Comparison of ENCODE assay signal across 8 mouse cellular contexts in the genomic region with DNA sequence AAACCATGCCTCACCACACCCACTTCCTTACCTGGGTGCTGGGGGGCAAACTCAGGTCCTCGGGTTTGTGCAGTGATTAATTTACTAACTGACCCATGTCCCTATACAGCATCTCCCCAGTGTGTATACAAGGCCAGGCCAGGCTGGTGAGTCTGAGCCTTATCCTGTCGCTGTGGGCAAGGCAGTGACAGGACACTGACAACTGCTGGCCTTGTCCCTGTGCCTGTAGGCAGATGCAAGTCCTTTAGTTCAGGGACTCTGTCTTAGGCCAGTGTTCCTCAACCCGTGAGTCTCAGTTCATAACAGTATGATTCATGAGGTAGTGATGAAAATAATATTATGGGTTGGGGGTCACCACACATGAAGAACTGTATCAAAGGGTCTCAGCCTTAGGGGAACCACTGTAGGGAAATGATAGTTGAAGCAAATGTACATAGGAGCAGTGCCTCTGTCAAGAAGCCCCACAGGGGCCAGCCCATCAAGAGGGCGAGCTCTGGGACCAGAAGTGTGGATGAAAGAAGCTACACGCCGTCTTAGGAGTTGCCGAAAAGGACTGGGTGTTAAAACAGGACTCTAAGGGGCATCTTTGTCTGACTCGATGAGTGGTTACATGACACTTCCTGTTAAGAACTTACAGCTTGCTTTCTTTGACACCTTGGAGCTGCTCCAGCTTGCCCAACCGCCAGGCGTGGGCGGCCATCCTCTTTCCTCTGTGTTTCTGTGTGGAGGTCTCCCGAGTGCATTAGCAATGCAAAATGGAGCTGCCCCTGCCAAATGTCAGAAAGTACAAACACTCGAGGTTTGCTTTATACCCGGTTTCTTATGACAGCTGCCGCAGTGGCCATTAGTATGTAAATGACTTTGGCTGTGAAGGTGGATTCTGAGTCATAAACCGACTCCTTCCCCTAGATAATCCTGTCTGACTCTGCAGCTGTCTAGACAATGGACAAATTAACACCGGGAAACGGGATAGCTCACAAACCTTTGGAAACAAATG.
DNase-seq lines count a peak whose midpoint lies in the region; ATAC-seq and TF ChIP-seq lines count a peak whose summit lies in the region.

No protein-coding gene starts in this region.

- H3K27me3 ChIP-seq in ES-Bruce4 (ENCODE audit: control insufficient read depth, insufficient read depth, low read length, poor library complexity, severe bottlenecking): no peaks in the 10 kb centered on the region
- no peaks in the 10 kb centered on the region for H3K27me3 ChIP-seq in hindbrain, embryonic 16.5 days (replicated peaks; ENCODE audit: control insufficient read depth, insufficient read depth, low read length)

- ATAC-seq in hindbrain, embryonic 16.5 days: peak; percentile 65

- no peak overlapping the region for H3K27ac ChIP-seq in ES-Bruce4 (ENCODE audit: insufficient read depth, low read length)
- peak overlapping the region; percentile 60 for H3K27ac ChIP-seq in hindbrain, embryonic 16.5 days (ENCODE audit: low read depth, low read length)

- no peaks in the 10 kb centered on the region for H3K9me3 ChIP-seq in ES-Bruce4 (replicated peaks; ENCODE audit: control insufficient read depth, insufficient read depth, low read length, poor library complexity, severe bottlenecking)
- peaks cover 4% of the 10 kb centered on the region; the same call in 1 of the 2 replicates for H3K9me3 ChIP-seq in hindbrain, embryonic 16.5 days (ENCODE audit: control insufficient read depth, low read length)

- H3K4me2 ChIP-seq in hindbrain, embryonic 16.5 days (ENCODE audit: low read length): 0 out of 2 replicates have a peak overlapping the region, but pooled peaks have one; percentile 0

- TF ChIP-seq EP300 in ES-Bruce4 (IDR thresholded peaks at IDR 0.05; ENCODE audit: insufficient read depth, low read depth, low read length): 0 out of 2 replicates have a peak, but pooled peaks have one; percentile 25

- no peaks in the 10 kb centered on the region for H3K4me1 ChIP-seq in ES-Bruce4 (ENCODE audit: control insufficient read depth, insufficient read depth, low read length)
- peaks cover 16% of the 10 kb centered on the region for H3K4me1 ChIP-seq in hindbrain, embryonic 16.5 days (ENCODE audit: control insufficient read depth, insufficient read depth, low read depth, low read length)

- 20% methylated on average over 18 of the region's 18 CpGs for WGBS in hindbrain, embryonic 16.5 days

- H3K36me3 ChIP-seq in ES-Bruce4 (ENCODE audit: control insufficient read depth, insufficient read depth, low read length, poor library complexity, severe bottlenecking): no peaks in the 10 kb centered on the region
- H3K36me3 ChIP-seq in hindbrain, embryonic 16.5 days (ENCODE audit: control insufficient read depth, insufficient read depth, low read length): no peaks in the 10 kb centered on the region

- H3K9ac ChIP-seq in ES-Bruce4 (ENCODE audit: low read depth, poor library complexity, severe bottlenecking): no peak overlapping the region
- no peak overlapping the region; the same call in 1 of the 2 replicates for H3K9ac ChIP-seq in hindbrain, embryonic 16.5 days (ENCODE audit: low read depth, low read length)

- no peak overlapping the region for H3K4me3 ChIP-seq in ES-Bruce4 (ENCODE audit: low read depth, low read length)
- no peak overlapping the region for H3K4me3 ChIP-seq in hindbrain, embryonic 16.5 days (ENCODE audit: low read length)

- TF ChIP-seq CTCF in ES-Bruce4 (IDR thresholded peaks at IDR 0.05; ENCODE audit: low read depth, low read length): no peak

- no peak for TF ChIP-seq POLR2A in ES-Bruce4 (IDR thresholded peaks at IDR 0.05; ENCODE audit: insufficient read depth, low read length)

- peak; percentile 64 for DNase-seq in A20 (ENCODE audit: low read depth, low spot score)
- peak; percentile 65 for DNase-seq in fibroblast of lung, adult 2 months (ENCODE audit: low read depth)
- DNase-seq in lung, postnatal 10 days: peak; percentile 67
- peak; percentile 16 for DNase-seq in right cerebral cortex, postnatal 25 days
- no peak for DNase-seq in gastrocnemius, postnatal 4 days (ENCODE audit: low spot score in 2 of 2)
- no peak for DNase-seq in yolk sac, embryonic 10.5 days (ENCODE audit: low spot score)

Comparison
In these comparisons a context has a peak if more than half of its experiments do, and no peak if none do; other contexts are left out.
1. DNase-seq: peak in A20 (single experiment), fibroblast of lung, adult 2 months (single experiment), lung, postnatal 10 days (single experiment) and right cerebral cortex, postnatal 25 days (single experiment); none in gastrocnemius, postnatal 4 days (0 of 2) and yolk sac, embryonic 10.5 days (single experiment).